Mouse (Mus musculus): ENCODE results near the gene Il12rb1. TPM values are rescaled to one million over a fixed set of nuclear protein-coding genes. Genes with fewer than 3 reads are reported as not detected.

Il12rb1 gene
- polyA plus RNA-seq, 1 experiment from 2014 or later: 0.19 TPM

GRCm38 (mm10) chr8:70852595-70853231, 44.5 kb downstream of the Il12rb1 start:
- DNase-seq (ENCODE audit: low spot score) (no peak), ATAC-seq (ENCODE audit: low FRiP score, low TSS enrichment) (no peak)
- Histone ChIP-seq H3K4me2 (replicated peaks; ENCODE audit: low read depth) (no peak overlapping the region), H3K4me1 (replicated peaks; ENCODE audit: control insufficient read depth, insufficient read depth) (peaks cover 4% of the 10 kb centered on the region; the same call in 1 of the 2 replicates), H3K27me3 (ENCODE audit: control insufficient read depth, insufficient read depth, low read length) (no peaks in the 10 kb centered on the region), H3K4me3 (ENCODE audit: low read depth, low read length) (no peak overlapping the region), H3K9me3 (ENCODE audit: control insufficient read depth, low read length) (no peaks in the 10 kb centered on the region), H3K9ac (ENCODE audit: low read length) (no peak overlapping the region), H3K36me3 (ENCODE audit: control insufficient read depth, insufficient read depth, low read length) (no peaks in the 10 kb centered on the region), H3K27ac (replicated peaks) (no peak overlapping the region)
- TF ChIP-seq CTCF (IDR thresholded peaks at IDR 0.05; ENCODE audit: low read depth) (no peak), EP300 (optimal IDR thresholded peaks at IDR 0.05) (no peak)
- 90% methylated on average over 41 of the region's 41 CpGs for WGBS

- ATAC-seq (ENCODE audit: low FRiP score, low TSS enrichment): no peak
- 88% methylated on average over 2 of the region's 2 CpGs for WGBS
- TF ChIP-seq CTCF (IDR thresholded peaks at IDR 0.05; ENCODE audit: low read depth) (no peak), EP300 (optimal IDR thresholded peaks at IDR 0.05) (no peak)
These were observed 45.6 kb downstream of the Il12rb1 start for GRCm38 (mm10) chr8:70853863-70854262.

GRCm38 (mm10) chr8:70856028-70856427, 47.8 kb downstream of the Il12rb1 start:
- Histone ChIP-seq H3K4me2 (replicated peaks; ENCODE audit: low read depth) (no peak overlapping the region), H3K36me3 (ENCODE audit: control insufficient read depth, insufficient read depth, low read length) (no peaks in the 10 kb centered on the region), H3K27me3 (ENCODE audit: control insufficient read depth, insufficient read depth, low read length) (no peaks in the 10 kb centered on the region), H3K9me3 (ENCODE audit: control insufficient read depth, low read length) (no peaks in the 10 kb centered on the region), H3K4me1 (replicated peaks; ENCODE audit: control insufficient read depth, insufficient read depth) (peaks cover 4% of the 10 kb centered on the region; the same call in 1 of the 2 replicates), H3K4me3 (ENCODE audit: low read depth, low read length) (no peak overlapping the region), H3K27ac (replicated peaks) (no peak overlapping the region), H3K9ac (ENCODE audit: low read length) (no peak overlapping the region)
- 71% methylated on average over 5 of the region's 5 CpGs for WGBS
- no peak for DNase-seq (ENCODE audit: low spot score)
- TF ChIP-seq EP300 (optimal IDR thresholded peaks at IDR 0.05): no peak
- no peak for TF ChIP-seq CTCF (IDR thresholded peaks at IDR 0.05; ENCODE audit: low read depth)
- ATAC-seq (ENCODE audit: low FRiP score, low TSS enrichment): no peak

More at GRCm38 (mm10) chr8:70853863-70854262, 45.6 kb downstream of the Il12rb1 start:
- H3K27me3 ChIP-seq (ENCODE audit: control insufficient read depth, insufficient read depth, low read length): no peaks in the 10 kb centered on the region
- H3K9me3 ChIP-seq (ENCODE audit: control insufficient read depth, low read length): no peaks in the 10 kb centered on the region
- H3K36me3 ChIP-seq (ENCODE audit: control insufficient read depth, insufficient read depth, low read length): no peaks in the 10 kb centered on the region
- peaks cover 4% of the 10 kb centered on the region; the same call in 1 of the 2 replicates for H3K4me1 ChIP-seq (replicated peaks; ENCODE audit: control insufficient read depth, insufficient read depth)
- H3K4me3 ChIP-seq (ENCODE audit: low read depth, low read length): no peak overlapping the region
- no peak overlapping the region for H3K4me2 ChIP-seq (replicated peaks; ENCODE audit: low read depth)
- no peak overlapping the region for H3K27ac ChIP-seq (replicated peaks)
- H3K9ac ChIP-seq (ENCODE audit: low read length): no peak overlapping the region
- no peak for DNase-seq (ENCODE audit: low spot score)

GRCm38 (mm10) chr8:70856541-70857197, 48.4 kb downstream of the Il12rb1 start:
- 8% methylated on average over 24 of the region's 33 CpGs for WGBS
- H3K4me2 ChIP-seq (replicated peaks; ENCODE audit: low read depth): peak overlapping the region; percentile 80
- H3K4me1 ChIP-seq (replicated peaks; ENCODE audit: control insufficient read depth, insufficient read depth): peaks cover 4% of the 10 kb centered on the region; the same call in 1 of the 2 replicates
- H3K27ac ChIP-seq (replicated peaks): no peak overlapping the region
- H3K9ac ChIP-seq (ENCODE audit: low read length): peak overlapping the region; percentile 59
- no peaks in the 10 kb centered on the region for H3K9me3 ChIP-seq (ENCODE audit: control insufficient read depth, low read length)
- H3K36me3 ChIP-seq (ENCODE audit: control insufficient read depth, insufficient read depth, low read length): no peaks in the 10 kb centered on the region
- H3K4me3 ChIP-seq (ENCODE audit: low read depth, low read length): peak overlapping the region; percentile 46
- no peak for TF ChIP-seq CTCF (IDR thresholded peaks at IDR 0.05; ENCODE audit: low read depth)
- no peak for TF ChIP-seq EP300 (optimal IDR thresholded peaks at IDR 0.05)
- peak; percentile 69 for DNase-seq (ENCODE audit: low spot score)
- no peaks in the 10 kb centered on the region for H3K27me3 ChIP-seq (ENCODE audit: control insufficient read depth, insufficient read depth, low read length)
- ATAC-seq (ENCODE audit: low FRiP score, low TSS enrichment): peak; percentile 65

- H3K4me3 ChIP-seq (ENCODE audit: low read depth, low read length): no peak overlapping the region
- no peak overlapping the region for H3K4me2 ChIP-seq (replicated peaks; ENCODE audit: low read depth)
- 0 out of 2 replicates have a peak overlapping the region, but pooled peaks have one; percentile 13 for H3K9ac ChIP-seq (ENCODE audit: low read length)
- DNase-seq (ENCODE audit: low spot score): no peak
- no peak overlapping the region for H3K27ac ChIP-seq (replicated peaks)
- H3K4me1 ChIP-seq (replicated peaks; ENCODE audit: control insufficient read depth, insufficient read depth): peaks cover 4% of the 10 kb centered on the region; the same call in 1 of the 2 replicates
- H3K9me3 ChIP-seq (ENCODE audit: control insufficient read depth, low read length): no peaks in the 10 kb centered on the region
- ATAC-seq (ENCODE audit: low FRiP score, low TSS enrichment): no peak
- no peak for TF ChIP-seq CTCF (IDR thresholded peaks at IDR 0.05; ENCODE audit: low read depth)
- no peak for TF ChIP-seq EP300 (optimal IDR thresholded peaks at IDR 0.05)
- 25% methylated on average over 4 of the region's 4 CpGs for WGBS
- no peaks in the 10 kb centered on the region for H3K36me3 ChIP-seq (ENCODE audit: control insufficient read depth, insufficient read depth, low read length)
- no peaks in the 10 kb centered on the region for H3K27me3 ChIP-seq (ENCODE audit: control insufficient read depth, insufficient read depth, low read length)
These were observed 49.3 kb downstream of the Il12rb1 start for GRCm38 (mm10) chr8:70857516-70857915.
